Mouse (Mus musculus): ENCODE data around the gene Mbtd1. TPM values are rescaled to one million over a fixed set of nuclear protein-coding genes. Genes with fewer than 3 reads are reported as not detected.

Mbtd1 gene
- total and polyA plus RNA-seq, 3 experiments, result 19.9 to 46.5 (median 21.5) TPM

GRCm38 (mm10) chr11:93955256-93956150 lies 69.9 kb downstream of the Mbtd1 start:
- H3K4me1 ChIP-seq (ENCODE audit: control insufficient read depth in 1 of 2, insufficient read depth in 2 of 2), result peaks cover 6 to 52% of the 10 kb centered on the region in 2 experiments; a peak in 3 of 4 replicates
- H3K27me3 ChIP-seq (replicated peaks), result no peaks in the 10 kb centered on the region
- peaks cover 42% of the 10 kb centered on the region for H3K79me2 ChIP-seq (replicated peaks; ENCODE audit: control insufficient read depth, extremely low read depth, insufficient read depth, poor library complexity, severe bottlenecking)
- no peaks in the 10 kb centered on the region for H3K9me3 ChIP-seq (replicated peaks; ENCODE audit: low read length)
- H3K27ac ChIP-seq (ENCODE audit: insufficient read depth, low read depth), result peak overlapping the region; percentile 48
- dilution Hi-C loops (cut with MboI; ENCODE audit: extremely low pct_ligation_motif_present, extremely low pct_unique_long_range_greater_than_20kb, low sequenced_read_pairs) (no loop called here), in situ Hi-C loops (cut with MboI; ENCODE audit: low pct_ligation_motif_present, low pct_unique_long_range_greater_than_20kb, low sequenced_read_pairs) (loop anchor here (25.0 kb wide), 1 partner anchor 307 kb away; no protein-coding TSS in a partner anchor)
- H3K4me3 ChIP-seq (replicated peaks in 1 of 3; ENCODE audit: low read depth in 2 of 3, low read length in 2 of 3, poor library complexity in 1 of 3), result peak overlapping the region; percentile 72 to 89 (median 82)
- peaks cover 41 to 69% of the 10 kb centered on the region in 2 experiments for H3K36me3 ChIP-seq (replicated peaks in 1 of 2; ENCODE audit: control insufficient read depth in 1 of 2, insufficient read depth in 1 of 2, low read length in 1 of 2)
- peak overlapping the region; percentile 73 for H3K4me2 ChIP-seq (ENCODE audit: insufficient read depth, low read depth, poor library complexity, severe bottlenecking)
- H3K9ac ChIP-seq (ENCODE audit: insufficient read depth, low read depth), result peak overlapping the region; percentile 84
- DNase-seq (ENCODE audit: extremely low read depth), result peak; percentile 96
- TF ChIP-seq USF2 (conservative IDR thresholded peaks at IDR 0.05; ENCODE audit: low read depth, low read length), result peak; percentile 32; the same call in 1 of the 2 replicates
- TF ChIP-seq ZNF384 (IDR thresholded peaks at IDR 0.05; ENCODE audit: low read depth, low read length), result no peak
- TF ChIP-seq ETS1 (conservative IDR thresholded peaks at IDR 0.05; ENCODE audit: low read depth, low read length), result 0 out of 2 replicates have a peak, but pooled peaks have one; percentile 7
- TF ChIP-seq RAD21 (IDR thresholded peaks at IDR 0.05; ENCODE audit: low read depth, low read length), result no peak
- peak; percentile 81 for TF ChIP-seq USF1 (IDR thresholded peaks at IDR 0.05; ENCODE audit: low read depth, low read length)
- TF ChIP-seq ZKSCAN1 (IDR thresholded peaks at IDR 0.05; ENCODE audit: borderline replicate concordance, low read depth, low read length), result no peak
- TF ChIP-seq CTCF (conservative IDR thresholded peaks at IDR 0.05 in 1 of 2, IDR thresholded peaks at IDR 0.05 in 1 of 2; ENCODE audit: low read depth in 2 of 2, low read length in 2 of 2), result peak in 1 of 2 experiments; percentile 12; a peak in 2 of 4 replicates
- peak; percentile 98 for TF ChIP-seq SIN3A (IDR thresholded peaks at IDR 0.05; ENCODE audit: low read length)
- TF ChIP-seq BHLHE40 (IDR thresholded peaks at IDR 0.05; ENCODE audit: low read depth, low read length), result peak; percentile 36
- peak; percentile 74 for TF ChIP-seq ZMIZ1 (IDR thresholded peaks at IDR 0.05; ENCODE audit: low read depth, low read length)
- TF ChIP-seq PAX5 (IDR thresholded peaks at IDR 0.05; ENCODE audit: low read length), result no peak
- TF ChIP-seq MYC (IDR thresholded peaks at IDR 0.05; ENCODE audit: low read depth, low read length), result peak; percentile 100
- TF ChIP-seq NRF1 (IDR thresholded peaks at IDR 0.05; ENCODE audit: low read depth, low read length), result peak; percentile 57
- TF ChIP-seq CHD1 (IDR thresholded peaks at IDR 0.05; ENCODE audit: low read depth, low read length), result no peak
- peak; percentile 74; the same call in 1 of the 2 replicates for TF ChIP-seq UBTF (IDR thresholded peaks at IDR 0.05; ENCODE audit: low read depth, low read length)
- TF ChIP-seq GABPA (IDR thresholded peaks at IDR 0.05; ENCODE audit: insufficient replicate concordance, low read depth, low read length), result no peak
- no peak for TF ChIP-seq E2F4 (IDR thresholded peaks at IDR 0.05; ENCODE audit: insufficient replicate concordance, low read depth, low read length)
- TF ChIP-seq MAX (IDR thresholded peaks at IDR 0.05; ENCODE audit: low read length), result peak; percentile 99
- peak; percentile 97 for TF ChIP-seq NELFE (IDR thresholded peaks at IDR 0.05; ENCODE audit: low read depth, low read length)
- TF ChIP-seq TCF12 (IDR thresholded peaks at IDR 0.05; ENCODE audit: low read depth, low read length), result peak; percentile 73
- TF ChIP-seq TBP (conservative IDR thresholded peaks at IDR 0.05; ENCODE audit: low read depth, low read length), result peak; percentile 57; the same call in 1 of the 2 replicates
- 0 out of 2 replicates have a peak, but pooled peaks have one; percentile 32 for TF ChIP-seq MAFK (IDR thresholded peaks at IDR 0.05; ENCODE audit: insufficient replicate concordance, low read length)
- TF ChIP-seq SMC3 (IDR thresholded peaks at IDR 0.05; ENCODE audit: low read depth, low read length), result no peak
- peak; percentile 69 for TF ChIP-seq CHD2 (IDR thresholded peaks at IDR 0.05; ENCODE audit: low read length)
- no peak; the same call in 1 of the 2 replicates for TF ChIP-seq IRF4 (IDR thresholded peaks at IDR 0.05; ENCODE audit: low read depth, low read length)
- peak; percentile 84; the same call in 1 of the 2 replicates for TF ChIP-seq POLR2AphosphoS2 (IDR thresholded peaks at IDR 0.05; ENCODE audit: low read depth, low read length)
- peak; percentile 51; the same call in 1 of the 2 replicates for TF ChIP-seq HCFC1 (IDR thresholded peaks at IDR 0.05; ENCODE audit: low read depth, low read length)
- 0 out of 2 replicates have a peak, but pooled peaks have one; percentile 3 for TF ChIP-seq RCOR1 (conservative IDR thresholded peaks at IDR 0.05; ENCODE audit: low read depth, low read length)
- TF ChIP-seq POLR2A (IDR thresholded peaks at IDR 0.05; ENCODE audit: low read depth, low read length), result peak; percentile 96
- TF ChIP-seq MEF2A (IDR thresholded peaks at IDR 0.05; ENCODE audit: borderline replicate concordance, low read depth, low read length), result peak; percentile 22; the same call in 1 of the 2 replicates
- TF ChIP-seq ELF1 (IDR thresholded peaks at IDR 0.05; ENCODE audit: low read depth, low read length), result peak; percentile 89
- peak; percentile 49; the same call in 1 of the 2 replicates for TF ChIP-seq KAT2A (IDR thresholded peaks at IDR 0.05; ENCODE audit: insufficient replicate concordance, low read length)
- no peak for TF ChIP-seq EP300 (IDR thresholded peaks at IDR 0.05; ENCODE audit: low read length)
- peak; percentile 100 for TF ChIP-seq MXI1 (IDR thresholded peaks at IDR 0.05; ENCODE audit: low read depth, low read length)
- TF ChIP-seq JUND (conservative IDR thresholded peaks at IDR 0.05; ENCODE audit: low read depth, low read length), result 0 out of 2 replicates have a peak, but pooled peaks have one; percentile 12
- TF ChIP-seq JUN (IDR thresholded peaks at IDR 0.05; ENCODE audit: insufficient read depth, low read depth, low read length), result no peak
- no peak for TF ChIP-seq ZC3H11A (IDR thresholded peaks at IDR 0.05; ENCODE audit: low read depth, low read length)
